Mouse (Mus musculus): Measurements from ENCODE around the gene Usp49.

DNA sequence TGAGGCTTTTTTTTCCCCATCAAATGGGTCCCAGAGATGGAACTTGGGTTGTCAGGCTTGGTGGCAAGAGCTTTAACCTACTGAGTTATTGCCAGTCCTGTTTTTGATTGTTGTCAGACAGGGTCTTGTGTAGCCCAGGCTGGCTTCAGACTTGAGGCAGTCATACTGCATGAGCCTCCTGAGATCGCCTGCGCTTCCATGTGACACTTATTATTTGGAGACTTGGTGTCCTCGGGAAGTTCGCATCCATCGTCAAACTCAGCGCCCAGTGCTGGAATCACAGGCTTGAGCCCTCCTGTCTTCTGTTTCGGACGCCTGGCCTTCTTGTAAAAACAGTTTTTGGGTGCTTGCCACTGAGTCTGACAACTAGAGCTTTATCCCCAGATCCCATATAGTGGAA, 14.4 kb upstream of the Usp49 start:
- TF ChIP-seq CTCF (IDR thresholded peaks at IDR 0.05; ENCODE audit: borderline replicate concordance, insufficient read depth, low read length) (no peak), POLR2A (IDR thresholded peaks at IDR 0.05; ENCODE audit: low read depth, low read length) (no peak)

Measured in embryonic fibroblast, embryonic 13.5 days (primary cell).